Mouse (Mus musculus): ENCODE data around the gene Fam19a5. TPM values are rescaled to one million over a fixed set of nuclear protein-coding genes. Genes with fewer than 3 reads are reported as not detected.
A peak's percentile ranks its signal among the peaks of the same experiment; 100 is the strongest.

Fam19a5 gene
- polyA plus RNA-seq, 1 experiment from 2014 or later = 5.9 TPM

DNA sequence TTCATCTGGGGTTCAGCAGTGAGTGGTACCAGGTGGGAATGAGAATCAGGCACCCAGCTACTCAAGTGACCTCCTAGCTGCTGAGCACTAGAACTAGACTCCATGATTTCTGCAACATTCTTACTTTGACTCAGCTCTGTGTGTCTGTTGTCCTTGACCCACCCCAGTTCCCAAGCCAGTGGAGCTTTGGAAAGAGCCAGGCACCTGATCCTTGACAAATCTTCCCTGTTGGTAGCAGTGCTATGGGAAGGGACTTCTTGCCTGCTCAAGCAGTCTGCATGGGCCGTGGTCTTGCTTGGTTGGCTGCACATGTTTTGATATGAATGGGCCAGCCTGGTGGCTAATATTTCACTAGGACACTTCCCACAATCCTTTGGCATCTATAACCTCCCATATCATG, 158.7 kb downstream of the Fam19a5 start:
- 44% methylated on average over 1 of the region's 1 CpGs for WGBS
- no peak overlapping the region for H3K4me3 ChIP-seq (replicated peaks; ENCODE audit: low read depth, low read length)
- no peaks in the 10 kb centered on the region for H3K36me3 ChIP-seq (ENCODE audit: insufficient read depth, low read length)
- no peaks in the 10 kb centered on the region for H3K27me3 ChIP-seq (ENCODE audit: insufficient read depth, low read length)
- H3K9ac ChIP-seq (ENCODE audit: low read depth, low read length) = no peak overlapping the region
- H3K4me1 ChIP-seq (replicated peaks; ENCODE audit: insufficient read depth, low read length) = no peaks in the 10 kb centered on the region
- TF ChIP-seq CTCF (IDR thresholded peaks at IDR 0.05; ENCODE audit: low read depth) = no peak
- ATAC-seq (replicated peaks; ENCODE audit: low FRiP score, low read depth) = no peak
- H3K9me3 ChIP-seq (replicated peaks; ENCODE audit: low read length) = no peaks in the 10 kb centered on the region
- no peak overlapping the region for H3K27ac ChIP-seq
- H3K4me2 ChIP-seq (ENCODE audit: low read length) = no peak overlapping the region
- no peak for DNase-seq (ENCODE audit: low spot score)

GRCm38 (mm10) chr15:87703334-87703733, 159.2 kb downstream of the Fam19a5 start:
- H3K27me3 ChIP-seq (ENCODE audit: insufficient read depth, low read length) = no peaks in the 10 kb centered on the region
- no peak overlapping the region for H3K4me2 ChIP-seq (ENCODE audit: low read length)
- no peaks in the 10 kb centered on the region for H3K4me1 ChIP-seq (replicated peaks; ENCODE audit: insufficient read depth, low read length)
- no peak overlapping the region for H3K4me3 ChIP-seq (replicated peaks; ENCODE audit: low read depth, low read length)
- H3K9ac ChIP-seq (ENCODE audit: low read depth, low read length) = no peak overlapping the region
- ATAC-seq (replicated peaks; ENCODE audit: low FRiP score, low read depth) = no peak
- no peaks in the 10 kb centered on the region for H3K9me3 ChIP-seq (replicated peaks; ENCODE audit: low read length)
- WGBS = 85% methylated on average over 3 of the region's 3 CpGs
- no peak for DNase-seq (ENCODE audit: low spot score)
- no peak for TF ChIP-seq CTCF (IDR thresholded peaks at IDR 0.05; ENCODE audit: low read depth)
- H3K27ac ChIP-seq = no peak overlapping the region
- no peaks in the 10 kb centered on the region for H3K36me3 ChIP-seq (ENCODE audit: insufficient read depth, low read length)

DNA sequence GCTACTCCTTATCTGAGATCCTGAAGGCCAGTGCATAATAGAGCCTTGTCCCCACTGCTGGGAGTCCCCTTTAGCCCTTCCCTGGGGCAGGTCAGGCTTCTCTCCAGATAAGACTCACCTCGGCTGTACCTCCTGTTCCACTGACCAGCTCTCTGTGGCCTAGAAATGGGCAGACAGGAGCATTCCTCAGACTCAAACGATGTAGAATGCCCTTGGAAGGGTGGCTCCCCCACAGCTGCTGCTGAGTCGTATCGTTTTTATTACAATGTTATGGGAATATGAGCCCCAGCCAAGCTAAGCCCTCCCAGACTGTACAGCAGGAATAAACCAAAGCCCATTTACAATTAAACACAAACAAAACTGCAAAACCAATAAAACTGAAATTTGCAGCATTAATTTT, 167.7 kb downstream of the Fam19a5 start:
- H3K27me3 ChIP-seq (ENCODE audit: insufficient read depth, low read length) = no peaks in the 10 kb centered on the region
- H3K4me1 ChIP-seq (replicated peaks; ENCODE audit: insufficient read depth, low read length) = no peaks in the 10 kb centered on the region
- WGBS = 32% methylated on average over 4 of the region's 4 CpGs
- no peak overlapping the region for H3K9ac ChIP-seq (ENCODE audit: low read depth, low read length)
- ATAC-seq (replicated peaks; ENCODE audit: low FRiP score, low read depth) (no peak), DNase-seq (ENCODE audit: low spot score) (peak; percentile 29)
- H3K27ac ChIP-seq = no peak overlapping the region
- no peak for TF ChIP-seq CTCF (IDR thresholded peaks at IDR 0.05; ENCODE audit: low read depth)
- H3K4me2 ChIP-seq (ENCODE audit: low read length) = no peak overlapping the region
- no peak overlapping the region for H3K4me3 ChIP-seq (replicated peaks; ENCODE audit: low read depth, low read length)
- no peaks in the 10 kb centered on the region for H3K9me3 ChIP-seq (replicated peaks; ENCODE audit: low read length)
- no peaks in the 10 kb centered on the region for H3K36me3 ChIP-seq (ENCODE audit: insufficient read depth, low read length)

DNA sequence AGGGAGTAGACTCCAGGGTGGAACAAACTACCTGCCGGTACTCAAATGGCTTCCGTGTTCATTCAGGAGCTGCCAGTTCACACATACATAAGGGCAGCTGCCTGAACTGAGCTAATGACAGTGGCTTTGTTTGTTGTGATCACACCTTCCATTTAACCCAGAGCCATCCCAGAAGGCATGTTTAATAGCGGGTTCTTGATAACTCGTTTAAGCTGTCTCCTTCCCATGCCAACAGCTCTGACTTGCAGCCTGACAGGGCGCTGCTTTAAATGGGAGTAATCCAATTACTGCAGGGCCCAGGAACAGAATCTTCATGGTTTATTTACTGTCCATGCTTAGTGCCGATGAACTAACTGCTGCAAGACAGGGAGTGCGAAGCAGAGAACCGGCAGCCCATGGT, 168.1 kb downstream of the Fam19a5 start:
- no peaks in the 10 kb centered on the region for H3K9me3 ChIP-seq (replicated peaks; ENCODE audit: low read length)
- no peak overlapping the region for H3K4me2 ChIP-seq (ENCODE audit: low read length)
- no peak overlapping the region for H3K9ac ChIP-seq (ENCODE audit: low read depth, low read length)
- H3K27ac ChIP-seq = no peak overlapping the region
- ATAC-seq (replicated peaks; ENCODE audit: low FRiP score, low read depth) = no peak
- no peaks in the 10 kb centered on the region for H3K27me3 ChIP-seq (ENCODE audit: insufficient read depth, low read length)
- H3K4me1 ChIP-seq (replicated peaks; ENCODE audit: insufficient read depth, low read length) = no peaks in the 10 kb centered on the region
- no peak overlapping the region for H3K4me3 ChIP-seq (replicated peaks; ENCODE audit: low read depth, low read length)
- 69% methylated on average over 8 of the region's 8 CpGs for WGBS
- no peak for DNase-seq (ENCODE audit: low spot score)
- H3K36me3 ChIP-seq (ENCODE audit: insufficient read depth, low read length) = no peaks in the 10 kb centered on the region
- no peak for TF ChIP-seq CTCF (IDR thresholded peaks at IDR 0.05; ENCODE audit: low read depth)

DNA sequence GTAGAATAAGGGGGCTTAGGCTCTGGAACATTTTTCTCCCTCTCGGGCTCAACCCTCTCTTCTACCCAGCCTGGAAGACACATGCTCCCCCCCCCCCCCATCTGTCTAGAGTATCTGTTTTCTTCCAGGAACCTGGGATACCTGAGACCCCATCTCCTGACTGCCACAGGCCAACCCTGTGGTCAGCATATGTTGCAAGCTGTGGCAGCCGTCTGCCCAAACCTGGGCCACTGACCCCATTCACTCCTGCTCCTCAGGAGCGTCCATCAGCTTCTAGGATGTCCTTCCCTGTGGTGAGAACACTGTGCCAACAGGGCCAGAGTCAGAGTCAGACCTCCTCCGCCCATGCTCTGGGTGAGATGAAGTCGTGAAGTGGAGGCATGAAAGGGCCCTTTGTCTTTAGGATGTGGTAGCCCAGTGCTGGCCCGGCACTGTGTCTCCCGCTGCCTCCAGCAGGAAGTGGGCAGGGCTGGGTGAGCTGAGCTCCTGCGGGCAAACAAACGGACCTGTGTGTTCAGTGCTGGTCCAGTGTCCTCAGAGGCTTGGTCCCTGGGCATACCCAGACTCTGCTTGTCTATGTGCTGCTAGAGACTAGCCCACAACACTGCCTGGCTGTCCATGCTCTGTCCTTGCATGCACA, 171.1 kb downstream of the Fam19a5 start:
- ATAC-seq (replicated peaks; ENCODE audit: low FRiP score, low read depth) = no peak
- 41% methylated on average over 9 of the region's 9 CpGs for WGBS
- Histone ChIP-seq H3K4me3 (replicated peaks; ENCODE audit: low read depth, low read length) (no peak overlapping the region), H3K9me3 (replicated peaks; ENCODE audit: low read length) (no peaks in the 10 kb centered on the region), H3K27ac (no peak overlapping the region), H3K9ac (ENCODE audit: low read depth, low read length) (no peak overlapping the region), H3K4me1 (replicated peaks; ENCODE audit: insufficient read depth, low read length) (no peaks in the 10 kb centered on the region), H3K27me3 (ENCODE audit: insufficient read depth, low read length) (no peaks in the 10 kb centered on the region), H3K36me3 (ENCODE audit: insufficient read depth, low read length) (no peaks in the 10 kb centered on the region), H3K4me2 (ENCODE audit: low read length) (no peak overlapping the region)
- DNase-seq (ENCODE audit: low spot score) = no peak
- TF ChIP-seq CTCF (IDR thresholded peaks at IDR 0.05; ENCODE audit: low read depth) = no peak

GRCm38 (mm10) chr15:87717056-87717455, 173.0 kb downstream of the Fam19a5 start:
- no peak overlapping the region for H3K9ac ChIP-seq (ENCODE audit: low read depth, low read length)
- no peak for DNase-seq (ENCODE audit: low spot score)
- H3K36me3 ChIP-seq (ENCODE audit: insufficient read depth, low read length) = no peaks in the 10 kb centered on the region
- H3K4me3 ChIP-seq (replicated peaks; ENCODE audit: low read depth, low read length) = no peak overlapping the region
- ATAC-seq (replicated peaks; ENCODE audit: low FRiP score, low read depth) = no peak
- no peak for TF ChIP-seq CTCF (IDR thresholded peaks at IDR 0.05; ENCODE audit: low read depth)
- 64% methylated on average over 5 of the region's 5 CpGs for WGBS
- H3K27ac ChIP-seq = no peak overlapping the region
- no peaks in the 10 kb centered on the region for H3K9me3 ChIP-seq (replicated peaks; ENCODE audit: low read length)
- H3K4me1 ChIP-seq (replicated peaks; ENCODE audit: insufficient read depth, low read length) = no peaks in the 10 kb centered on the region
- H3K27me3 ChIP-seq (ENCODE audit: insufficient read depth, low read length) = no peaks in the 10 kb centered on the region
- H3K4me2 ChIP-seq (ENCODE audit: low read length) = no peak overlapping the region

DNA sequence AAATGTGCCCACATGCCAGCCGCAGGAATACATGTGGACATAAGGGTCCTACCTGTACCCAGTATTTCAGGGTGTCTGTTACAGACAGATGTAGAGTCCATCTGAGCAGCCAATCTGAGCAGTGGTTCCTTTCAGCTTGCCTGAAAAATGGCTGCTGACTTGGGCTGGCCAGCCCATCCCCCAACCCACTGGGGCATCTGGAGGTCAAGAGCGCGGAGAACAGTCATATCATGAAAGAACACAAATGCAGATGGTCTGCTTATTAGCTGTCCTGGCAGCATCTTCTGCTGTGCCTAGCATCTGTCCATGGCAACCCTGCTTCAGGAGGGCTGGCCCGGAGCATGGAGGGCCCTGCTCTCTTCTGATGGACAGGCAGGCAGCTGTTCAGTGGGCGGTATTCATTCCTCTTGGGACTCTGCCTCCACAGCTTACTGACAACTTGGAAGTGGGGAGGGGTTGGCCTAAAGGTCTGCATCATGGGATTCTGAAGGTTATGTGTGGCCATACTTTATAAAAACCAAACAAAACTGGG, 179.4 kb downstream of the Fam19a5 start:
- Histone ChIP-seq H3K27me3 (ENCODE audit: insufficient read depth, low read length) (no peaks in the 10 kb centered on the region), H3K9me3 (replicated peaks; ENCODE audit: low read length) (no peaks in the 10 kb centered on the region), H3K27ac (no peak overlapping the region), H3K9ac (ENCODE audit: low read depth, low read length) (no peak overlapping the region), H3K36me3 (ENCODE audit: insufficient read depth, low read length) (no peaks in the 10 kb centered on the region), H3K4me2 (ENCODE audit: low read length) (no peak overlapping the region), H3K4me1 (replicated peaks; ENCODE audit: insufficient read depth, low read length) (no peaks in the 10 kb centered on the region), H3K4me3 (replicated peaks; ENCODE audit: low read depth, low read length) (no peak overlapping the region)
- no peak for TF ChIP-seq CTCF (IDR thresholded peaks at IDR 0.05; ENCODE audit: low read depth)
- DNase-seq (ENCODE audit: low spot score) (no peak), ATAC-seq (replicated peaks; ENCODE audit: low FRiP score, low read depth) (no peak)
- WGBS = 87% methylated on average over 5 of the region's 5 CpGs

Data from kidney, postnatal 0 days (tissue).